Mouse (Mus musculus): Measurements from ENCODE around the gene Trp53rkb. TPM values are rescaled to one million over a fixed set of nuclear protein-coding genes. Genes with fewer than 3 reads are reported as not detected.

Trp53rkb gene
- 0.97 TPM for polyA plus RNA-seq (2014; fragmentation: Illumina TruSeq; extraction: RNeasy Lipid Tissue Mini Kit (QIAGEN cat#74804); ENCODE audit: low read depth, low replicate concordance)

DNA sequence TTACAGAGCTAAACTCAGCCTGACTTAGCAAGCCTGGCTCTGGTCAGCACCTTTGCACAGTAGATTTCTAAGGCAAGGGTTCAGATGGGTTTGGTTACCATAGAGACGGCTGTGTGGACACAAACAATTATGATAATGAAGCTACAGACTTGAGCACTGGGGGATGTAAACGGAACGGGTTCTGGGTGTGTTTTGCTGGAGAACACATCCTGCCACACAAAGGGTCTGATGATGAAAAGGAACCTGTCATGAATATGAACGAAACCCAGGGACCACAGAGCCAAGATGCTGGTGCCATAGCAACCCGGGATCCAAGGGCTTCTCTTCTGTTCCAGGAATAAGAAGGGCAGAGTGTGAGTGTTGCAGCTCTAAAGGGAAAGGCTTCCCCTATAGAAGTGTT lies at the start of gene Trp53rkb:
TSS of gene Trp53rkb (plus strand) at position 177 of the 400 bp plus-strand sequence.

DNA sequence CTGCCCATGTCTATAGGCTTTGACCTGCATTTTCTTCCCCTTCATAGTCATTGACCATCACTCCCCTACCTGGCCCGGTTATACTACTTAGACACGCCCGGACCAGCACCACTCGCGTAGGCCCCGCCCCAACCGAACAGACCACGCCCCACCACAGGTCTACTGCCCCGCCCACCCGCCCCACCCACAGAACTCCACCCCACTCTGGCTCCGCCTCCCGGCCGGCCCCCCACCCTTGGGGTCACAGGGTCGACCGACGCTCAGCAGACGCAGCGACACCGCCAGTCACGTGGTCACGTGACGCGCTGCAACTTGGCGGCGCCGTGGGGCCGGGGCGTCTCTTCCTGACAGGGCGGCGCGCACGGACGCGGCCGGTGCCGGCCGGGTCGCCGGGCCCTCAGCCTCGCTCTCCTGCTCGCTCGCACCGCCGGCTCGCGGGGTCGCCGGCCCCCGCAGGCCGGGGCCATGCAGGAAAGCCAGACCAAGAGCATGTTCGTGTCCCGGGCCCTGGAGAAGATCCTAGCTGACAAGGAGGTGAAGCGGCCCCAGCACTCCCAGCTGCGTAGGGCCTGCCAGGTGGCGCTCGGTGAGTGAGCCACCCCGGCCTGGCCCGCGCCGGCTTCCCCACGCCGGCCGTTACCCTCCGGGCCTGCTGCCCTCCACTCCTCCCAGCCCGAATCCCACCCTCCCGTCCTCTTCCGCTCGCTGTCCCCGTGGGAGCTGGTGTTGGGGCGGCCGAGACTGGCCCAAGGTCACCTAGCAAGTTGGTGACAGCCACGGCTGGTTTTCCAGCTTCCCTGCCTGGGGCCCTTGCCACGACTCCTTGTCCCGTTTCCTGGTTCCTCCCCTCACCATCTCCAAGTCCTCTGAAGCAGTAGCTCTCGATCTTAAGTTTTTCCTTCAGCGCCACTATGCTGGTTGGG lies 13.2 kb downstream of the Trp53rkb start, which contains the start of gene Arfgef2:
TSS of gene Arfgef2 (plus strand) at position 339 of the 923 bp plus-strand sequence.

Other genes starting within 250 kb of the Trp53rkb start
- gene Prex1, start 78.7 kb upstream of the Trp53rkb start, polyA plus RNA-seq (2014; fragmentation: Illumina TruSeq; extraction: RNeasy Lipid Tissue Mini Kit (QIAGEN cat#74804); ENCODE audit: low read depth, low replicate concordance): 3.6 TPM
- gene Arfgef2, start 13.1 kb downstream of the Trp53rkb start, polyA plus RNA-seq (2014; fragmentation: Illumina TruSeq; extraction: RNeasy Lipid Tissue Mini Kit (QIAGEN cat#74804); ENCODE audit: low read depth, low replicate concordance): 26.9 TPM
- 54.6 TPM for gene Cse1l, start 113.5 kb downstream of the Trp53rkb start, polyA plus RNA-seq (2014; fragmentation: Illumina TruSeq; extraction: RNeasy Lipid Tissue Mini Kit (QIAGEN cat#74804); ENCODE audit: low read depth, low replicate concordance)
- gene Stau1, start 203.8 kb downstream of the Trp53rkb start, polyA plus RNA-seq (2014; fragmentation: Illumina TruSeq; extraction: RNeasy Lipid Tissue Mini Kit (QIAGEN cat#74804); ENCODE audit: low read depth, low replicate concordance): 41.4 TPM
- 14.8 TPM for gene Ddx27, start 222.7 kb downstream of the Trp53rkb start, polyA plus RNA-seq (2014; fragmentation: Illumina TruSeq; extraction: RNeasy Lipid Tissue Mini Kit (QIAGEN cat#74804); ENCODE audit: low read depth, low replicate concordance)